Mouse (Mus musculus) Patski (cell line): ENCODE data around the gene Hes1. TPM values are rescaled to one million over a fixed set of nuclear protein-coding genes. Genes with fewer than 3 reads are reported as not detected.

Experiments
- ATAC-seq: fragments of 100-300 bp; one replicate; pipeline ENCODE4 v1.8.0; 2021
- CTCF ChIA-PET: fragments of 350-600 bp; sonication (Branson Sonifier 250); formaldehyde crosslinking; loops from one replicate; lab custom pipeline; 2022; ENCODE audit warnings: inconsistent platforms; lab: Charles Lee
- POLR2A ChIA-PET: fragments of 350-600 bp; sonication (Branson Sonifier 250); formaldehyde crosslinking; loops from one replicate; lab custom pipeline; 2022; ENCODE audit warnings: antibody characterized with exemption, inconsistent platforms; lab: Charles Lee
- DNase-seq: peaks from one replicate; pipeline ENCODE4 v3.0.0-alpha.2; 2011; ENCODE audit warnings: low read depth, low spot score
- H3K27me3 ChIP-seq: fragments of 371-371 bp; one replicate; pipeline ENCODE4 v1.5.1; 2021
- CTCF ChIP-seq: fragments of 100-300 bp; IDR thresholded peaks from one replicate; pipeline ENCODE4 v1.5.1; 2021
- in situ Hi-C: fragments of 300-500 bp; cut with MboI; formaldehyde crosslinking; loops from 3 replicates; pipeline ENCODE4 v1.11.1; 2018; ENCODE audit warnings: low pct_unique_long_range_greater_than_20kb, mixed read lengths
- polyA plus RNA-seq: library from polyadenylated mRNA; unstranded; gene quantifications from one replicate; pipeline ENCODE4 v1.2.3, GENCODE M21; 2021

Hes1 gene
- polyA plus RNA-seq, 1 experiment from 2014 or later, result 187 TPM

- DNase-seq (no peak), ATAC-seq (no peak)
- POLR2A ChIA-PET, result no interaction called here
- H3K27me3 ChIP-seq, result no peaks in the 10 kb centered on the region
- TF ChIP-seq CTCF, result no peak
- CTCF ChIA-PET, result no interaction called here
- in situ Hi-C loops, result no loop called here
These were observed 16.8 kb upstream of the Hes1 start for GRCm38 (mm10) chr16:30047421-30047831.

DNA sequence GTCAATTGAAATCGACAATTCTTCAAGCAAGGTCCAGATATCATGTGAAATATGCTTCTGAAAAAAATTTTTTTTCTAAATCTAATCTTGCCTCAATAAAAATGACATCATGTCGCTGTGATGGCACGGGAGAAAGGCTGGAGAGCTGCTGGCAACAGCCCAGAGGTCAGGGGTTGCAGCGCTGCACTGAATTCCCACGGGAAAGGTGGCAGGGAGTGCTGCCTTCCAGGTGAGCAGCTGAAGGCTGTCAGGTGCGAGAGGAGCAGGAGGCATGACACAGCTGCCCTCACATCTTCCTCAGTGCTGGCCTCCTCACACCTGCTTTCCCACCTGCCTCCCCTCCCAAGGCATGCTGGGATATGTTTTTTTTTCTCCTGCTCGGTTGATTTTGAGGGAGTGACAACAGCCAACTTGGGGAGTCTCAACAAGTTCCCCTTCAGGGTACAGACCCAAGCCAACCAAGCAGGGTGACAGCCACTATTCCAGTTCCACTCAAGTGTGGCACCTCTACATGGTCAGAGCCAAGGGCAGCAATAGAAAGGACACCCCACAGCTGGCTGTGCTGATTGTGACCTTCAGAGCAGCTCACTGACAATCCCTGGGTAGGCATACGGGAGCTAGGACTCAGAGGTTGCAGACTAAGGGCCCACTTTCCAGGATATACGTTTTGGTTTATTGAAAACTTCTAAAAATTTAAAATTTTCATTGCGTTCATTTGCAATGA, 13.3 kb upstream of the Hes1 start:
- in situ Hi-C loops, result no loop called here
- ATAC-seq (no peak), DNase-seq (no peak)
- no peaks in the 10 kb centered on the region for H3K27me3 ChIP-seq
- ChIA-PET POLR2A (no interaction called here), CTCF (no interaction called here)
- no peak for TF ChIP-seq CTCF

DNA sequence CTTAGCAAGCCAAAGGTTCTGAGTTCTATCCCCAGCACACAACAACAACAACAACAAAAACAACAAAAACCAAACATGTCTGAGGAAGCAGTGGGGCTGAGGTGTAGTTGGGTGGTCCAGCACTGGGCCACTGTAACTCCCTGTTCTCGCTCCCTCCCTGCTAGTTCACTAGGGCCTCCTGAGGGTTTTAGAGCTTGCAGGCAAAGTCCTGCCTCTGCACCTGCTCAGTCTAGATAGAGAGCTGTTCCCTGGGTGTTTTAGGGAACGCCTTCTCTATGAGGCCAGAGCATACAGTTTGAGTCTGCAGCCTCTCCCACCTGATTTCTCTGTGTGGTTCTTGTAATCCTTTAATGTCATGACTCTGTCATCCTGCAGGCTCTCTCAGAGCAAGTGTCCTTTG, 11.9 kb upstream of the Hes1 start:
- no peak for TF ChIP-seq CTCF
- ChIA-PET POLR2A (no interaction called here), CTCF (no interaction called here)
- DNase-seq (no peak), ATAC-seq (no peak)
- H3K27me3 ChIP-seq, result no peaks in the 10 kb centered on the region
- in situ Hi-C loops, result no loop called here

GRCm38 (mm10) chr16:30052839-30053511, 11.2 kb upstream of the Hes1 start:
- no peak for DNase-seq
- POLR2A ChIA-PET, result no interaction called here
- in situ Hi-C loops, result no loop called here
- CTCF ChIA-PET, result interaction anchor here (1.4 kb wide), 1 partner anchor 16 kb away, joined by 6 read pairs; no protein-coding TSS in a partner anchor
- ATAC-seq, result peak; percentile 51
- no peak for TF ChIP-seq CTCF
- no peaks in the 10 kb centered on the region for H3K27me3 ChIP-seq

DNA sequence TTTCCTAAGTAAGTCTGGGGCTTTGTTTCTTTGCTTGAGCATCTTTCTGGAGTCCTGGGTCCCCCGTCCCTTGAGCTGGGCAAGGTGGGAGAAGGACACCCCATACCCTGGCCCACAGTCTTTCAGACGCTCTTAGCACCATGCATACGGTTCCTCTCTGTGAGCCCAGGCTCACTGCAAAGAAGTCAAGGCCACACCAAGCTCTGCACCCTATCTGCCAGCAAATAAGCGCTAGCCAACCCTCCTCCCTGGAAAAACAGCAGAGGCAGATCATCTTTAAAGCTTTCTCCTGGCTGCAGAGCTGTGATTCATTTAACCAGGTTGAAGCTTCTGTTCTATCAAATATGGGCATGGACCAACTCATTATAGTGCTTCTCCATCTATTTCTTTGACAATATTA, 9.6 kb upstream of the Hes1 start:
- TF ChIP-seq CTCF, result no peak
- DNase-seq (no peak), ATAC-seq (no peak)
- no peaks in the 10 kb centered on the region for H3K27me3 ChIP-seq
- ChIA-PET CTCF (interaction anchor here (1.4 kb wide), 1 partner anchor 18 kb away, joined by 6 read pairs; no protein-coding TSS in a partner anchor), POLR2A (no interaction called here)
- in situ Hi-C loops, result no loop called here

- ChIA-PET CTCF (no interaction called here), POLR2A (interaction anchor here (0.8 kb wide), 1 partner anchor 10 kb away, joined by 3 read pairs; no protein-coding TSS in a partner anchor)
- ATAC-seq (no peak), DNase-seq (no peak)
- no peaks in the 10 kb centered on the region for H3K27me3 ChIP-seq
- in situ Hi-C loops, result no loop called here
- TF ChIP-seq CTCF, result no peak
These were observed 8.8 kb upstream of the Hes1 start for GRCm38 (mm10) chr16:30055361-30055889.

GRCm38 (mm10) chr16:30055927-30056326, 8.3 kb upstream of the Hes1 start:
- in situ Hi-C loops, result no loop called here
- no peak for TF ChIP-seq CTCF
- no peak for ATAC-seq
- DNase-seq, result no peak
- no peaks in the 10 kb centered on the region for H3K27me3 ChIP-seq
- ChIA-PET POLR2A (interaction anchor here (0.8 kb wide), 1 partner anchor 10 kb away, joined by 3 read pairs; no protein-coding TSS in a partner anchor), CTCF (no interaction called here)

DNA sequence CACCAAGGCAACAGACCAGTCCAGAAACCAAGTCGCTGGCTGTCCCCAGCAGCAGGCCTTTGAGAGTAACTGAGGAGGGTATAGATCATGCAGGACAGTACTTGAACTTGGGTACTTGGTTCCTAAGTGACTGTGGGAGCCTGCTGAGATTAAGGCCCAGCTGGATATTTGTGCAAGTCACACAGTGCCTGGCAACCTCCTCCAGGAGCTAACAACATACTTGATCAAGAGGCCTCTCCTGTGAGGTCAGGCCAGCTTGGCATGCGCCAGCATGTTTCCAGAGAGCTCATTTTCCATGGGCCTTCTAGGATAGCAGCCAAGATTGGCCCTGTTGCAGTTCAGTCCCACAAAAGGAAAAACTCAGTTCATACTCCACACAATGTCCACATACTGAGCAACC, 7.3 kb upstream of the Hes1 start:
- TF ChIP-seq CTCF, result no peak
- DNase-seq, result no peak
- no peak for ATAC-seq
- ChIA-PET POLR2A (no interaction called here), CTCF (no interaction called here)
- in situ Hi-C loops, result no loop called here
- no peaks in the 10 kb centered on the region for H3K27me3 ChIP-seq

DNA sequence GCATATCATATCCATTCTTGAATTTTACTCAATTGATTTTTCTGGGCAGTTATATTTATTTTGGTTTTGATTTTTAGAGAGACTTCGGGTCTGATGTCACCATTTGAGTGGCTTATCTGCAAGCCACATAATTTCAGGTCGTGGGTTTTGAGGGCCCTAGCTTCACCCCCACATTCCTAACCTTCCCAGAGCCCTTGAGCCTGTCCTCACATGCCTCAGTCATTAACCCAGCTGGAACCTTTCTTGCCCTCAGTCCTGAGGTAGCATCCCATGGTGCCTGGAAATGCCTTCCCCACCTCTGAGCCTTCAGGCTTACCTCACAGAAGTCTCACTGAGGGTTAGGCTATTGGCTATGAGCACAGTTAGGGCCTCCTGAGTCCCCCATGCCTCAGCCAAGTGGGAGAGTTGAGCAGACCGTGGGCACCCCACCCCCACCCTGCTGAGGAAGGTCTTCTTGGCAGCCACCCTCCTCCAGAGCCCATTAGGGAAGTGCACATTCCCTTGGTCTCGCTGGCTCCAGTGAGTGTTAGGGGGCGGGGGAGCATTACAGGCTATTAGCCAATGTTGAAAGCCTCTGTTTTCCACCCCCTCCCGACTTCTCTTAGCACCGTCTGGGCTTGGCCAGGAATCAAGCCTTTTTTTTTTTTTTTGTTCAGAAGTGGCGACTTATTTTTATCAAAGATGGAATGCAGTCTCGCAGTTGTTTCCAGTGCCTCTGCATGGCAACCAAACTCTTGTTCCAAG, 5.0 kb upstream of the Hes1 start:
- POLR2A ChIA-PET, result interaction anchor here (0.6 to 1.1 kb wide), 2 partner anchors 316 to 328 kb away, joined by 3 to 4 read pairs; no protein-coding TSS in a partner anchor
- in situ Hi-C loops, result no loop called here
- DNase-seq, result no peak
- no peak for TF ChIP-seq CTCF
- CTCF ChIA-PET, result interaction anchor here (1.4 kb wide), 1 partner anchor 26 kb away, joined by 3 read pairs; no protein-coding TSS in a partner anchor
- ATAC-seq, result peak; percentile 20
- no peaks in the 10 kb centered on the region for H3K27me3 ChIP-seq

DNA sequence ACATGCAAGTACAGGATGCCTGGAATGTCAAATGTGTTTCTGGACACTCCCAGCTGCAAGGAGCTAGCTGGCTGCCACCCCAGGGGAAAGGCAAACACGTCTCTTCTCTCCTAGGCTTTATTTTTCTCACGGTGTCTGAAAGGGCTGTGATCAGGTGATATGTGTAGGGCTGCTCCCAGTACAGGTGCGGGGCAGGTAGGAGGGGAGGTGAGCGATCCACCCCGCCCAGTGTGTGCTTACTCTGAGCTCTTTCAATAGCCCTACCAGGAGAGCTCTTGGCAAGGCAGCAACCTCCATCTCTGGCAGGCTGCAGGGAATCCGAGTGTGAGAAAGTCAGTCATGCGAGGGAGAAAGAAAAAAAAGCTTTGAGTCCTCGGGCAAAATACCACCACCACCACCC, 3.8 kb upstream of the Hes1 start:
- ATAC-seq (no peak), DNase-seq (no peak)
- no peaks in the 10 kb centered on the region for H3K27me3 ChIP-seq
- in situ Hi-C loops, result loop anchor here (5.0 kb wide), 1 partner anchor 33 kb away; no protein-coding TSS in a partner anchor
- no peak for TF ChIP-seq CTCF
- ChIA-PET POLR2A (interaction anchor here (1.1 kb wide), 1 partner anchor 330 kb away, joined by 3 read pairs; no protein-coding TSS in a partner anchor), CTCF (interaction anchor here (0.9 to 1.8 kb wide), 4 partner anchors 27 to 212 kb away, joined by 3 to 5 read pairs (median 4); no protein-coding TSS in a partner anchor)
